Mouse (Mus musculus): Measurements from ENCODE around the gene Tmbim6.

DNA sequence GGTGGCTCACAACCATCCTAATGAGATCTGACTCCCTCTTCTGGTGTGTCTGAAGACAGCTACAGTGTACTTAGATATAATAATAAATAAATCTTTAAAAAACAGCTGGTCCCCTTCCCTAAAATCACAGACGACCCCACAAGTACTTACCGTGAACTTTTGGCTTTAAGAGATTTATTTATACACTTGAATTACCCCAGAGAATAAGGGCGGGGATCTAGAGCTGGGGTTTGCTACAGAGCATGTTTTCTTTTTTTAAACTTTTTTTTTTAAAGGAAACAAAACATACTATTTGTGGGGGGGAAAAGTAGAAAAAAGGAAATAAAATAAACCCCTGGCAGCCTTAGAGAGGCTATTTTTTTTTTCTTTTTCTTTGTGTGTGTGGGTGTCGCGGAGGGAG lies 27.4 kb downstream of the Tmbim6 start:
- TF ChIP-seq CTCF (IDR thresholded peaks at IDR 0.05; ENCODE audit: borderline replicate concordance, insufficient read depth, low read depth, low read length) (no peak), POLR2A (IDR thresholded peaks at IDR 0.05; ENCODE audit: borderline replicate concordance, insufficient read depth, low read length) (no peak)

All from cerebellum, adult 2 months (tissue).